ENCODE assay signal across 27 mouse cellular contexts in the genomic region with DNA sequence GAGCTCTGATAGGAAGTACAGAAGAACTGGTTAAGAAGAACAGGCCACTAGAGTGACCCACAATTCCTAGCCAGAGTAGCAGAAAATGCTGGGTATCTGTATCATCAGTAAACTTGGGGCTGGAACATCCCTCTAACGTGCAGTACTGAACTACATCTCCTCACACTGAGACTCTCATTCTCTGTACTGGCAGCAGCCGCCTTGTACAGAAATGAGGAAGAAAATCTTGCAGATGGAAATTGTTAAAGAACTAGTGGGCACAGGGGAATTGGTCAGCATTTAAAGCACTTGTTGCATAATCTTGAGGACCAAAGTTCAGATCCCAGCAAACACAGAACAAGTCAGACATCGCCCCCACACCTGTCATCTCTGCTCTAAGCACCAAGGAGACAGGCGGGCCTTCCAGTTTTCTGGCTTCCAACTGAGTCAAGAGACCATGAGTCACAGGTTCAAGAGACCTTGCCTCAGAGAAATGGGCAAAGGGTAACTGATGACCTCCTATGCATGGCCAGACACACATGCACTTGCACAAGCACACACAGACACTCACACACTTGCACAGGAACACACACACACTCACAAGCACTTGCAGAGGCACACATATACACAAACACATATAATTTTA. TPM values are rescaled to one million over a fixed set of nuclear protein-coding genes. Genes with fewer than 3 reads are reported as not detected.
DNase-seq lines count a peak whose midpoint lies in the region; ATAC-seq and TF ChIP-seq lines count a peak whose summit lies in the region.
"Not testable (repeated sequence)": the region's sequence is repeated elsewhere in the genome, so short reads cannot be mapped to it uniquely, and the experiment has no call there.
"Had no signal": no experiment of that assay in that cellular context is flagged by ENCODE, and none has a peak within 500 bp of the region (broad histone marks: within the 10 kb centered on the region; RNA-seq: fewer than 3 reads in every experiment).

No protein-coding gene starts in this region.

- not testable (repeated sequence) for H3K4me1 ChIP-seq in intestine, embryonic 15.5 days (replicated peaks); kidney, adult 2 months (ENCODE audit: control insufficient read depth, insufficient read depth, low read length); liver, postnatal 0 days (ENCODE audit: insufficient read depth)

- ATAC-seq in intestine, embryonic 15.5 days, result peak; percentile 79
- ATAC-seq in liver, postnatal 0 days, result peak; percentile 68
- 0 out of 2 replicates have a peak, but pooled peaks have one; percentile 37 for ATAC-seq in megakaryocyte progenitor cell, adult 5-6 weeks (replicated peaks; ENCODE audit: poor library complexity)

- not testable (repeated sequence) for TF ChIP-seq POLR2A in kidney, adult 2 months (IDR thresholded peaks at IDR 0.05; ENCODE audit: low read depth, low read length)

- H3K36me3 ChIP-seq in intestine, embryonic 15.5 days; kidney, adult 2 months (ENCODE audit: control insufficient read depth, insufficient read depth, low read length); liver, postnatal 0 days (replicated peaks; ENCODE audit: insufficient read depth, low read length): not testable (repeated sequence)

- H3K27me3 ChIP-seq in intestine, embryonic 15.5 days (replicated peaks); kidney, adult 2 months (replicated peaks; ENCODE audit: control insufficient read depth, insufficient read depth, low read length); liver, postnatal 0 days (ENCODE audit: insufficient read depth, low read length): not testable (repeated sequence)

- 72% methylated on average over 4 of the region's 4 CpGs for WGBS in intestine, embryonic 15.5 days
- 53% methylated on average over 4 of the region's 4 CpGs for WGBS in kidney, adult 2 months
- 51% methylated on average over 4 of the region's 4 CpGs for WGBS in liver, postnatal 0 days (ENCODE audit: insufficient replicate concordance)

- TF ChIP-seq EP300 in liver, postnatal 0 days (IDR thresholded peaks at IDR 0.05; ENCODE audit: low read depth), result not testable (repeated sequence)

- H3K27ac ChIP-seq in intestine, embryonic 15.5 days; kidney, adult 2 months (ENCODE audit: insufficient read depth, low read depth, low read length); liver, postnatal 0 days (ENCODE audit: low read depth): not testable (repeated sequence)

- DNase-seq in adrenal gland, adult 2 months, result peak; percentile 1
- peak; percentile 0 for DNase-seq in kidney, adult 2 months
- DNase-seq in liver, postnatal 0 days, result not testable (repeated sequence)
- DNase-seq in lung, postnatal 36 days, result peak; percentile 15

- TF ChIP-seq CTCF in kidney, adult 2 months (conservative IDR thresholded peaks at IDR 0.05; ENCODE audit: insufficient read depth, insufficient read length, low read depth, low read length); liver, postnatal 0 days (IDR thresholded peaks at IDR 0.05; ENCODE audit: low read depth): not testable (repeated sequence)

- H3K9ac ChIP-seq in intestine, embryonic 15.5 days; liver, postnatal 0 days (replicated peaks): not testable (repeated sequence)

- H3K4me2 ChIP-seq in intestine, embryonic 15.5 days (replicated peaks); liver, postnatal 0 days (ENCODE audit: low read depth, low read length): not testable (repeated sequence)

- not testable (repeated sequence) for H3K9me3 ChIP-seq in intestine, embryonic 15.5 days; liver, postnatal 0 days (ENCODE audit: low read length)

- H3K4me3 ChIP-seq in intestine, embryonic 15.5 days (replicated peaks); kidney, adult 2 months (ENCODE audit: insufficient read depth, low read depth, low read length); liver, postnatal 0 days (ENCODE audit: low read depth, low read length): not testable (repeated sequence)

RNA-seq across cellular contexts. Expression of gene Ear1, which starts 31.3 kb away (rescaled TPM):
- total RNA-seq in adrenal gland, adult 2 months (2021), result under 1 TPM in 1 of 2 experiments, not detected in 1; 0.66 TPM
- polyA plus RNA-seq in adrenal gland, adult 2 months (2012; rRNA removed), result not detected in 2 replicates
- not detected in 2 replicates for polyA plus RNA-seq in intestine, embryonic 15.5 days (2015; fragmentation: Nextera tagmentation; extraction: Ambion mirVana)
- polyA plus RNA-seq in kidney, adult 2 months (2012; rRNA removed), result not detected in 2 replicates
- 2.6 and 5.0 TPM in 2 replicates for polyA plus RNA-seq in liver, postnatal 0 days (2015; fragmentation: Nextera tagmentation; extraction: Ambion mirVana)
- total RNA-seq in megakaryocyte progenitor cell, adult 5-6 weeks (2015), result 13.2 and 15.2 TPM in 2 replicates
- 10.0 and 21.5 TPM in 2 replicates for total RNA-seq in megakaryocyte progenitor cell, adult 5-6 weeks (2017)
- total RNA-seq: adrenal gland, postnatal 36 days; ES-E14; forebrain, postnatal 0 days; gastrocnemius, adult 2 months; gastrocnemius, postnatal 14 days; gastrocnemius, postnatal 4 days; heart, adult 18-20 months; heart, postnatal 10 days; heart, postnatal 36 days had no signal
- polyA plus RNA-seq: activated CD4-positive, CD25-positive, alpha-beta regulatory T cell, adult 4 months; embryonic facial prominence, embryonic 11.5 days; embryonic facial prominence, embryonic 14.5 days; forebrain, embryonic 11.5 days; forebrain, embryonic 14.5 days; forebrain, postnatal 0 days; heart, embryonic 15.5 days; hindbrain, embryonic 10.5 days; hindbrain, embryonic 13.5 days; hindbrain, embryonic 16.5 days had no signal

RNA-seq across cellular contexts. Expression of gene Gm8180, which starts 59.5 kb away (rescaled TPM):
- total RNA-seq in adrenal gland, adult 2 months (2021), result not detected
- polyA plus RNA-seq in adrenal gland, adult 2 months (2012; rRNA removed), result not detected in 2 replicates
- not detected in 2 replicates for polyA plus RNA-seq in intestine, embryonic 15.5 days (2015; fragmentation: Nextera tagmentation; extraction: Ambion mirVana)
- not detected in 2 replicates for polyA plus RNA-seq in kidney, adult 2 months (2012; rRNA removed)
- polyA plus RNA-seq in liver, postnatal 0 days (2015; fragmentation: Nextera tagmentation; extraction: Ambion mirVana), result not detected in 2 replicates
- total RNA-seq in megakaryocyte progenitor cell, adult 5-6 weeks (2015), result not detected in 2 replicates
- not detected in 2 replicates for total RNA-seq in megakaryocyte progenitor cell, adult 5-6 weeks (2017)
- total RNA-seq: adrenal gland, postnatal 10 days; adrenal gland, postnatal 36 days; ES-E14; forebrain, postnatal 0 days; gastrocnemius, adult 2 months; gastrocnemius, postnatal 14 days; gastrocnemius, postnatal 4 days; heart, adult 18-20 months; heart, postnatal 10 days; heart, postnatal 36 days had no signal
- polyA plus RNA-seq: activated CD4-positive, CD25-positive, alpha-beta regulatory T cell, adult 4 months; embryonic facial prominence, embryonic 11.5 days; embryonic facial prominence, embryonic 14.5 days; forebrain, embryonic 11.5 days; forebrain, embryonic 14.5 days; forebrain, postnatal 0 days; frontal cortex, adult 2 months; heart, embryonic 12.5 days; heart, embryonic 15.5 days; hindbrain, embryonic 10.5 days; hindbrain, embryonic 13.5 days; hindbrain, embryonic 16.5 days had no signal
